Mouse (Mus musculus) CD8-positive naive resting alpha-beta T cell, adult 57 days (primary cell): ENCODE data around the gene Il4i1. TPM values are rescaled to one million over a fixed set of nuclear protein-coding genes. Genes with fewer than 3 reads are reported as not detected.

Source experiments
- total RNA-seq: library from RNA; stranded (reverse); gene quantifications from one replicate; pipeline ENCODE4 v1.2.4, GENCODE M21; 2023

Gene Il4i1
- 14.0 TPM for total RNA-seq

GRCm38 (mm10) chr7:44815721-44816469 lies at the start of gene Il4i1, which contains the start of gene Nup62:
TSS of gene Il4i1 (plus strand) at chr7:44816387.
TSS of gene Nup62 (plus strand) at chr7:44816088.

GRCm38 (mm10) chr7:44816470-44817021 lies 359 bp downstream of the Il4i1 start, which contains the start of gene Atf5:
TSS of gene Atf5 (minus strand) at chr7:44816658.

DNA sequence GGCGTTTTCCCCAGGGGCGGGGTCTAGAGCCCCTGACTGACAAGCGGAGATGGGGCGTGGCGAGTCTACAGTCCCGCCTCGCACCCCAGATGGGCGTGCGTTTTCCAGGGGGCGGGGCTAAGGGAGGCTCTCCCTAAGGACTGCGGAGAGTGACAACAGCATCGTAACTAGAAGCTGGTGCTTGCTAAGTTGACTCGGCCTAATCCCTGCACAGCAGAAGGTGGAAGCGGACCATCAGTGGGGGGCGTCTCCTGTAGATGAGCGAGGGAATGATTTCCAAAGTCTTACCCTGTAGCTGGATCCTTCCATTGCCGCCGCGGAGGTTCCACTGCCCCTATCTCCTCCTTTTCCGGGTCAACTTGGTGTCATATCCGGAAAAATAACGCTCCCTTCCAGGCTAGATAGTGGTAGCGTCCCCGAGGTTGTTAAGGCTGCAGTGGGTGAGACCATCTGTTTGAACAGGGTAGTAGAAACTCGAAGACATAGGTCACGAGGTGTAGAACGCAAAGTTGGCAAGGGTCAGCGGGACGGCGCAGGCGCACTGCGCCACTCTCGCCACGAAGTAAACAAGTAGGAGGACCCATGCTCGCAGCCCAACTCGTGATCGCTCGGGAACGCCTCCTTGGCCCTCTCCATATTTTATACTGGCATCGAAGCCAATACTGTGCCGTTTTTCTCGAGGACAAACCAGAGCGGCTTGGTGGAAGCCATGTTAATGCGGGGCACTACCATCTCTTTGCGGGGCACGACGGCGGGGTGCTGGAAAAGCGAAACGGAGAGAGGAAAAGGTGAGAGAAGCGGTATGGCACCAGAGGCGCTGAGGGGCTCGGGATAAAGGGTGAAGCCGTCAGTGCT lies 32.6 kb downstream of the Il4i1 start, which contains the start of the genes Akt1s1 and Tbc1d17:
Gene Akt1s1, plus strand, starts transcription at position 431 of the 855 bp plus-strand sequence.
Gene Tbc1d17, minus strand, starts transcription at position 519 of the 855 bp plus-strand sequence.

DNA sequence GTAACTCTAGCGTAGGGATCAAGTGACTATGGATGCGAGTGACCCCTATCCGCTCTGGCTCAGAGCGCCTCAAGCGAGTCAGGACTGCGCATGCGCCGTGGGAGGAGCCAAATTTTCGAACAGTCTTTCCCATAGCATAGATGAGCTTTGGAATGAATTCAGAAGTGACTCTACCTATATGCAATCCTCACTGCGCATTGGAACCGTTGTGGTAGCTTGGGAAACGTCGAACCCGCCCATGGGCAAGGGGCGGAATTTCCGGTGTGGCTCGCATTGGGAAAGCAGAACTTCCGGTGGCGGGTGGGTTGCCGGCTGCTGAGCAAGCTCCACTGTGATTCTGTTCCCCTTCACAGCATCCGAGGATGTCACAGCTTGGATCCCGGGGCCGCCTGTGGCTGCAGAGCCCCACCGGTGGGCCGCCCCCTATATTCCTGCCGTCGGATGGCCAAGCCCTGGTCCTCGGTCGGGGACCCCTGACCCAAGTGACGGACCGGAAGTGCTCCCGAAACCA lies 40.9 kb downstream of the Il4i1 start, which contains the start of gene Pnkp:
Gene Pnkp, plus strand, starts transcription at position 98 of the 511 bp plus-strand sequence.

DNA sequence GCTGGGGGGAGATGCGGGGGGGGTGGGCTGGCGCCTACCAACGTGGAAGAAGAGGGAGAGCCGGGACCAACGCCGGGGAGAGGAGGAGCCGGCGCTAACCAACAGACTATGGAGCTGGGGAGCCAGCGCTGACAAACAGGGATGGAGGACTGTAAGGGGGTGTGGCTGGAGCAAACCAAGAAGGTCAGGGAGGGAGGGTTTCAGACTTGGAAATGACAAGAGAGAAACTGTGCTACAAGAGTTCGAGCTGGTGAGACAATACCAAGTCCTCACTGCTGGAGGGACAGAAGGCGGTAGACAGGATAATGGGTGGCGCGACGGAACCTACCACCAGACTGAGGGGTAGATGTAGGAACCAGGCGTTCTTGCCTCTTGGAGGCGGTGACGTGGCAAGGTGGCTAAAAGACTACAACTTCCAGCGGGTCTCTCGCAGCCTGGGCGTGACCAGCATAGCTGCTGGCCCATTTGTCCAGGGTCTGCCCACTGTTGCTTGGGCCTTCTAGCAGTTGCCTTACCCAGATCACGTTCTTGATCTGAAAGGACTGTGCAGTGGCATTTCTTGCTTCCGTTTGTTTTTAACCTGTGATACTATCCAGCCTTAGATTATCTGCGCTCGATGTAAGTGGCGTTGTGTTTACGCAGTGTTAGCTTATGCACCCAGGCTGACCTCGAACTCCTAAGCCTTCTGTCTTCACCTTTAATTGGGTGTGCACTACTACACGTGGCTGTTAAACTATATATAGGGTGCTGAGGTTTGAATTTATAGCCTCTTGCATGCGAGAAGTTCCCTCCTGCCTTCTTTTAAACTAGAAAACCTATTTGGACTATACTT lies 53.7 kb downstream of the Il4i1 start, which contains the start of gene Ptov1:
Gene Ptov1, minus strand, starts transcription at position 92 of the 832 bp plus-strand sequence.

Other genes with a start within 250 kb of the Il4i1 start
- 37.0 TPM for gene Napsa, start 244.0 kb upstream of the Il4i1 start, total RNA-seq
- 3.1 TPM for gene Kcnc3, start 225.7 kb upstream of the Il4i1 start, total RNA-seq
- not detected for gene Myh14, start 145.5 kb upstream of the Il4i1 start, total RNA-seq
- gene Izumo2, start 107.6 kb upstream of the Il4i1 start, total RNA-seq = not detected
- gene Vrk3, start 68.0 kb upstream of the Il4i1 start, total RNA-seq = 74.9 TPM
- gene Zfp473, start 65.3 kb upstream of the Il4i1 start, total RNA-seq = 1.3 TPM
- gene Nup62, start 299 bp upstream of the Il4i1 start, total RNA-seq = 45.1 TPM
- gene Atf5, start 271 bp downstream of the Il4i1 start, total RNA-seq = 4.8 TPM
- 47.0 TPM for gene Akt1s1, start 32.6 kb downstream of the Il4i1 start, total RNA-seq
- 80.3 TPM for gene Tbc1d17, start 32.7 kb downstream of the Il4i1 start, total RNA-seq
- 46.8 TPM for gene Pnkp, start 40.8 kb downstream of the Il4i1 start, total RNA-seq
- 26.6 TPM for gene Ptov1, start 53.4 kb downstream of the Il4i1 start, total RNA-seq
- gene Med25, start 76.3 kb downstream of the Il4i1 start, total RNA-seq = 62.0 TPM
- gene Fuz, start 79.7 kb downstream of the Il4i1 start, total RNA-seq = 23.6 TPM
- gene Ap2a1, start 113.1 kb downstream of the Il4i1 start, total RNA-seq = 88.4 TPM
- not detected for gene Tsks, start 126.8 kb downstream of the Il4i1 start, total RNA-seq
- gene Cpt1c, start 158.5 kb downstream of the Il4i1 start, total RNA-seq = not detected
- gene Prmt1, start 170.2 kb downstream of the Il4i1 start, total RNA-seq = 147 TPM
- gene Irf3, start 181.3 kb downstream of the Il4i1 start, total RNA-seq = 127 TPM
- gene Bcl2l12, start 182.3 kb downstream of the Il4i1 start, total RNA-seq = 20.4 TPM
- 77.3 TPM for gene Scaf1, start 200.0 kb downstream of the Il4i1 start, total RNA-seq
- gene Rras, start 201.6 kb downstream of the Il4i1 start, total RNA-seq = 11.4 TPM
- 65.4 TPM for gene Prr12, start 236.5 kb downstream of the Il4i1 start, total RNA-seq
- 59.3 TPM for gene Nosip, start 246.0 kb downstream of the Il4i1 start, total RNA-seq
- gene Prrg2, start 246.3 kb downstream of the Il4i1 start, total RNA-seq = 1.7 TPM